Mouse (Mus musculus) CH12.LX (cell line): ENCODE results near the gene Fam69a.

Source experiments
- CHD2 ChIP-seq: IDR thresholded peaks from 2 replicates; pipeline ENCODE4 v1.6.1; 2011; ENCODE audit warnings: low read length, improper control_type of control experiment
- CTCF ChIP-seq, 2 experiments: IDR thresholded peaks in 1 of 2; conservative IDR thresholded peaks in 1 of 2; 2 replicates each; pipeline ENCODE4 v1.5.1; 2011 to 2012; ENCODE audit warnings: low read depth in 2 of 2, low read length in 2 of 2, improper control_type of control experiment in 1 of 2, inconsistent platforms in 1 of 2, mild to moderate bottlenecking in 1 of 2, moderate library complexity in 1 of 2
- E2F4 ChIP-seq: IDR thresholded peaks from 2 replicates; pipeline ENCODE4 v1.6.1; 2011; ENCODE audit warnings: low read depth, low read length, improper control_type of control experiment; ENCODE audit not compliant: insufficient replicate concordance
- EP300 ChIP-seq: IDR thresholded peaks from 2 replicates; pipeline ENCODE4 v1.6.1; 2011; ENCODE audit warnings: low read length, improper control_type of control experiment
- HCFC1 ChIP-seq: IDR thresholded peaks from 2 replicates; pipeline ENCODE4 v1.6.1; 2012; ENCODE audit warnings: low read depth, mild to moderate bottlenecking, inconsistent platforms, low read length, improper control_type of control experiment
- MAX ChIP-seq: IDR thresholded peaks from 2 replicates; pipeline ENCODE4 v1.6.1; 2011; ENCODE audit warnings: low read length, improper control_type of control experiment
- MEF2A ChIP-seq: IDR thresholded peaks from 2 replicates; pipeline ENCODE4 v1.6.1; 2014; ENCODE audit warnings: low read depth, mild to moderate bottlenecking, inconsistent platforms, low read length, improper control_type of control experiment, borderline replicate concordance
- POLR2A ChIP-seq: IDR thresholded peaks from 2 replicates; pipeline ENCODE4 v1.6.1; 2011; ENCODE audit warnings: low read depth, mild to moderate bottlenecking, improper control_type of control experiment, low read length
- POLR2AphosphoS2 ChIP-seq: IDR thresholded peaks from 2 replicates; pipeline ENCODE4 v1.6.1; 2011; ENCODE audit warnings: low read depth, low read length, improper control_type of control experiment
- SIN3A ChIP-seq: IDR thresholded peaks from 2 replicates; pipeline ENCODE4 v1.6.1; 2012; ENCODE audit warnings: low read length, improper control_type of control experiment, inconsistent platforms
- ZKSCAN1 ChIP-seq: IDR thresholded peaks from 2 replicates; pipeline ENCODE4 v1.6.1; 2012; ENCODE audit warnings: low read depth, inconsistent platforms, low read length, improper control_type of control experiment, borderline replicate concordance
- ZMIZ1 ChIP-seq: IDR thresholded peaks from 2 replicates; pipeline ENCODE4 v1.6.1; 2012; ENCODE audit warnings: low read depth, mild to moderate bottlenecking, inconsistent platforms, low read length, improper control_type of control experiment
- ZNF384 ChIP-seq: IDR thresholded peaks from 2 replicates; pipeline ENCODE4 v1.6.1; 2012; ENCODE audit warnings: low read depth, low read length, improper control_type of control experiment, inconsistent platforms

DNA sequence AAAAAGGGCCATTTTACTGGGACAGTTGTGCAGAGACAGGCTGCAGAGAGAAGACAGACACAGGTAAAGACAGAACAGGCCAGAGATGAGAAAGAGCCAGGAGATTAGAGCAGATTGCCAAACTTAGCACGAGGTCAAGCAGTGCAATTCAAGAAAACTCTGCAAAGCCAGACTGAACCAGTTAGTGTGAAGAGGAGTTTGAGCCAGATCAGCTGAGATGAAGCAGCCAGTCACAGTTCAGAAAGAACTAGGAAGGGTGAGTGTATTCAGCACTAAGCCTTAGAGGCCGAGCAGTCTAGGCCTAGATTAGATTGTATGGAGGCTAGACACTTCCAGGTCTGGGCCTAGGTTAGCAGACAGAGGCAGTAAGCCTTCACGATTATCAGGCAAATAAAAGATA is 47.2 kb downstream of the Fam69a start:
- TF ChIP-seq CHD2 (no peak), CTCF (conservative IDR thresholded peaks at IDR 0.05 in 1 of 2, IDR thresholded peaks at IDR 0.05 in 1 of 2; ENCODE audit: low read depth in 2 of 2, low read length in 2 of 2) (no peak), ZMIZ1 (no peak), EP300 (no peak), MEF2A (no peak), SIN3A (no peak), E2F4 (no peak), ZNF384 (no peak), MAX (no peak), ZKSCAN1 (no peak), POLR2AphosphoS2 (no peak), POLR2A (no peak), HCFC1 (no peak)
